Mouse (Mus musculus) R1 (cell line): ENCODE measurements around the gene Iqck.

Experiments
- DNase-seq: peaks from one replicate; pipeline ENCODE4 v3.0.0-alpha.2; 2018; ENCODE audit warnings: low read depth, low spot score

Gene Iqck

GRCm38 (mm10) chr7:118911571-118911970 is 56.0 kb downstream of the Iqck start:
- DNase-seq, result no peak

- no peak for DNase-seq
Observed at GRCm38 (mm10) chr7:118912049-118912490, 56.5 kb downstream of the Iqck start.

- DNase-seq, result no peak
Observed at GRCm38 (mm10) chr7:118914561-118915165, 59.1 kb downstream of the Iqck start.

- DNase-seq, result no peak
Observed at GRCm38 (mm10) chr7:118919261-118920006, 63.9 kb downstream of the Iqck start.

- no peak for DNase-seq
Observed at GRCm38 (mm10) chr7:118922441-118923202, 67.1 kb downstream of the Iqck start.

GRCm38 (mm10) chr7:118925547-118925946 is 70.0 kb downstream of the Iqck start:
- DNase-seq, result no peak

- DNase-seq, result no peak
Observed at GRCm38 (mm10) chr7:118926516-118927260, 71.1 kb downstream of the Iqck start.

GRCm38 (mm10) chr7:118927279-118927678 is 71.7 kb downstream of the Iqck start:
- DNase-seq, result no peak

GRCm38 (mm10) chr7:118928316-118928715 is 72.8 kb downstream of the Iqck start:
- no peak for DNase-seq

- DNase-seq, result no peak
Observed at GRCm38 (mm10) chr7:118928916-118929315, 73.4 kb downstream of the Iqck start.

- peak; percentile 41 for DNase-seq
Observed at GRCm38 (mm10) chr7:118929601-118930311, 74.2 kb downstream of the Iqck start.

- DNase-seq, result no peak
Observed at GRCm38 (mm10) chr7:118931502-118932395, 76.2 kb downstream of the Iqck start.

GRCm38 (mm10) chr7:118935306-118935705 is 79.8 kb downstream of the Iqck start:
- DNase-seq, result no peak

- no peak for DNase-seq
Observed at GRCm38 (mm10) chr7:118936844-118937243, 81.3 kb downstream of the Iqck start.

- DNase-seq, result peak; percentile 41
Observed at GRCm38 (mm10) chr7:118937469-118938387, 82.2 kb downstream of the Iqck start.

GRCm38 (mm10) chr7:118942297-118942696 is 86.7 kb downstream of the Iqck start:
- no peak for DNase-seq

- peak; percentile 47 for DNase-seq
Observed at GRCm38 (mm10) chr7:118943170-118943569, 87.6 kb downstream of the Iqck start.

- peak; percentile 36 for DNase-seq
Observed at GRCm38 (mm10) chr7:118944884-118945283, 89.3 kb downstream of the Iqck start.

- no peak for DNase-seq
Observed at GRCm38 (mm10) chr7:118947241-118947640, 91.7 kb downstream of the Iqck start.
